Mouse (Mus musculus) ES-CJ7 (cell line): Measurements from ENCODE around the gene Trmt44.

Experiments
- DNase-seq: peaks from one replicate; pipeline ENCODE4 v3.0.0; 2011; ENCODE audit warnings: low read depth, low spot score

Gene Trmt44

DNA sequence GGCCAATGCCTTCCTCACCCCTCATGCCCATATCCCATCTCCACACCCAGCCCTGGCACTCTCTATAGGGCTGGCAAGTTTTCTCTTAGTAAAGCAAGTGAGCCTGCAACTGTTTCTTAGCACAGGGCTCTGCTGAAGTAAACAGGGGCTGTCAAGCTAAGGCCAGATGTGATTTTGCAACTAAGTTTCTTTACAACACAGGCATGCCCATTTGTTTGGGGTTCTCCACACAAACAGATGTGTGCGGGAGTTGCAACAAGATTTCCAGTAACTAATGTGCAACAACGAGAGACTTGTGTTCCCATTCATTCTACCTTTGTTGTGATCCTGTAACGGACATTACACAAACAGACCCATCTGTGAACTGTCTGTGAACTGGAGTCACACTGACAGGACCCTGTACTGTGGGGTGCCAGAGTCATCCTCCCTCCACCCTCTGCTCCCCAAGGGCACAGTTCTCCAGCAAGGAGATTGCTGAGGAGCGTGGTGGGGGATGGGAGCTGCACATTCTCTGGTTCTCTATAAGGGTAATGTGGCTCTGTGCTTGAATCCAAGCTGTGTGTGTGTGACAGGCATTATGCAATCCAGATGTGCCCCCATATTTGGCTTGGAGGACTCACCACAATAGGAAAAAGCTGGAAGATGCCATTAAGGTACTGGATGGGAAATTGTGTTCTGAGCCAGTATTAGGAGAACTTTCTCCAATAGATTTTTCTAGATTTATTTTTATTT, 33.6 kb downstream of the Trmt44 start:
- no peak for DNase-seq

GRCm38 (mm10) chr5:35540555-35540954, 34.3 kb downstream of the Trmt44 start:
- no peak for DNase-seq

DNA sequence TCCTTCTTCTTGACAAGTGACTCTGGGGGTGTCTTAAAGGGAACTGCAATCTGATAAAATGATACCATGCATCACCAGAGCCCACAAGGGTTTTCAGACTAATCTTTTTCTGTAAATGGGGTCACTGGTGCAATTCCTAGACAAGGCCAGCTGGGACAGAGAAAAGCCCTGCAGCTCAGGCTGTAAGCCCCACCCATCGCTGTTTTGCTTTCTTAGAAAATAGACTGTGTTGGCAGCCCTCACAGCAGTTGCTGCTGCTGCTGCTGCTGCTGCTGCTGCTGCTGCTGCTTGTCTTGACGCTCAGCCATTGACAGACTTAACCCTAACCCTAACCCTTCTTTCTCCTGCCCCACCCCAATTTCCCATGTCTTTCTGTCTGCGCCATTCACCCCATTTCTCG, 35.3 kb downstream of the Trmt44 start:
- no peak for DNase-seq

DNA sequence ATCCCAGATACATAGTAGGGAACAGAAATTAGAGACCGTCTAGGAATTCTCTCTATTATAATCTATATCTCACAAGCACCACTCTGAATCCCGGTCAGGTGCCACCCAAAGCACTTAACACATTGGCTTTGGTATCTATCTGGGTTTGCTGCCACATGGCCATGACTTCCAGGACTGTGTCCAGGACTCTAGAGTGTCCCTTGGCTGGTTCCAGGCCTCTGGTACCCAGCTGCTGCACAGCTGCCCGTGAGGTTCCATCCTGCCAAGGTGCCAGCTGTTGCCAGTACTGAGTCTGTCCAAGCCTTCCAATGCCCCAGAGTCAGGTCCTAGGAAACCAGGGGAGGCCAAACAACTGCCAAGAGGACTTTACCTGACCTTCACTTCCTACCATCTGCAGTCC, 36.8 kb downstream of the Trmt44 start:
- no peak for DNase-seq

DNA sequence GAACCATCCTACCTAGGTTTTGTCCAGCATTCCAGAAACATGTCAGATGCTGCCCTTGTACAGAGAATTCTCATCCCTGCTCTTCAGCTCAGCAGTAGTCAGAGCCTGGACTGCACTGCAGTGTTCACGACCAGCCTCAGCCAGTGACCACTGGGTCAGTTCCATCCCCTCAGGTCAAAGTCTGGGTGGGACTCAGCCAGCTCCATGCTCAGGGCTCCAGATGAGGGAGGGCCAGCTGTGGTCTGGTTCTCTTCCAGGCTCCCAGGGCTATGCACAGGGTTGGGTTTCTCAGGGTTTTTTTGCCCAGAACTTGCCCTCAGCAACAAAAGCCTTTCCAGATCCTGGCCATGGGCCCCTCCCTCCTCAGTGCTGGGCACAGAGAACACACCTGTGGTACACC, 37.4 kb downstream of the Trmt44 start:
- DNase-seq = no peak

DNA sequence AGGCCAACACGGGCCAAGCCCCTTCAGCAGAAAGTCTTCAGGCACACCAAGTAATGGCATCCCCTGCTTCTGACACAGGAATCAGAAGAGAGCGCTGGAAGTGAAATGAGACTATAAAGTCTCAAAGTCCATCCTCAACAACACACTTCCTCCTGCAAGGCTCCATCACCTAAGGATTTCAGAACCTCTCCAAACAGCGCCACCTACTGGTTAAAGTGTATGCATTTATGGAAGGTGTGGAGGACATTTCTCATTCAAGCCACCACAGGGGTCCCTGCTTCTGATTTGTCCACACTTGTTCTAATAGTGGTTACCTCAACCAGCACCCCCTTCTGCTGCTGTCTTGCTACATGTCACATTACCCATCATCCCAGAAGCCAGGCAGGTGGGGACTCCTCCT, 38.6 kb downstream of the Trmt44 start:
- peak; percentile 55 for DNase-seq

DNA sequence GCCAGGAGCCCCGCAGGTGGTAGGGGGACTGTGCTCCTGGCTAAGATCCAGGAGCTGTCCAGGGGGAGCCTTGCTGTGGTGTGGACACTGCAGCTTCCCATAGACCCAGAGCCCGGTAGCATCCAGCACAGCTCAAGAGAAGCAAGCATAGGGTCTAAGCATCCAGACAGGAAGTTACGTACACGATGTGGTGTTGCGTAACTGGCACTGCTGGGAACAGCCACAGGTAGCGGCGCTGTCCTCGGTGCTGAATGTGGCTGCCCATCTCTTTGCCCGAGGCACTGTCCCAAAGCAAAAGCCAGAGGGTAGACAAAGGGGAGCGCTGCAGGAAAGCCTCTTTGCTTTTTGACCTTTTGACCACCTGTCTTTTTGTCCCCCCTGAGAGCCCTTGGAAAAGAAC, 43.3 kb downstream of the Trmt44 start:
- peak; percentile 69 for DNase-seq

- peak; percentile 75 for DNase-seq
Observed at GRCm38 (mm10) chr5:35530442-35530841, 44.4 kb downstream of the Trmt44 start.

DNA sequence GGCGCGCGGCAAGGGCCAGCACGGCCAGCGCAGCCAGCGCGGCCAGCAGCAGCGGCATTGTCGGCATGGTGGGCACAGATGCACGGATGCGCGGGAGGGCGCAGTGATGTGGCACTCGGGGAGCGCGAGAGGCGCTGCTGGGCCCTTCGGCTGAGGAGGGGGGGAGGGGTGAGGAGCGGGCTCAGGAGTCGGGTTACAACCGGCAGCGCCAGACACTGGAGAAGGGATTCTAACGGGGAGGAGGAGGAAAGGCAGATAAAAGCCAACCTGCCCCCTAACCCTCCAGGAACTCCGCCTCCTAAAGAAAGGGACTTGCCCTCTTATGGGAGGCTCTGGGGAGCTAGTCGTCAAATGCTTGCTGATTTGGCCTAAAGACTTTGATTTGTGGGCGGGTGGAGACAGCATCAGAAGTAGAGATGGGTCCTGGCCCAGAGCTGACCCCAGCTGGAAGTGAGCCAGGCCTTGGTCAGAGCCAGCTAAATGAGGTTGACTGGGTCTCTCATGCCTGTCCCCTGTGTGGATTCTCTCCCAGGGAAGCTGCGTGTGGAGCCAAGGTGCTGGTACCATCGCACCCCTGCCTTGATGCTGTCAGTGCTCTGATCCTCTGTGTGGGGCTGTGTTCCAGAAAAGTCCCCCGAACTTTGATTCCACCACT, 49.3 kb downstream of the Trmt44 start, which contains the start of gene Cpz:
TSS of gene Cpz (minus strand) at position 230 of the 655 bp plus-strand sequence.
- peak; percentile 89 for DNase-seq

DNA sequence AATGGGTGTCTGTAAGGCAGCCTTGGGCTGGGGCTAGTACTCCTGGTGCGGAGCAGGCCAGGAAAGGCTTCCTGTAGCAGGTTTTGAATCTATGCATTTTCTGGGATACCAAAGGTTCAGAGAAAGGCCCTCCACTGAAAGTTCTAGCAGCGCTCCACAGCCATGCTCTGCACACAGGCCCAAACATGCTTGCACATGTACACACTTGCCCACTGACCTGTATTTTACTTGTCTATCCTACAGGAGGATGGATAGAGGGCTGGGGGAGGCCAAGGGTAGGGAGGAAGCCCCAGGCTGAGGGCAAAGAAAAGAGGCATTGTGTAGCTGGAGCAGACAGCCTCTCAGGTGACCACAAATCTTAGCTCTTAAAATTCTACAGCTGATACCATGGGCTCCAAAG, 50.5 kb downstream of the Trmt44 start:
- no peak for DNase-seq

GRCm38 (mm10) chr5:35523735-35524134, 51.1 kb downstream of the Trmt44 start:
- peak; percentile 51 for DNase-seq

DNA sequence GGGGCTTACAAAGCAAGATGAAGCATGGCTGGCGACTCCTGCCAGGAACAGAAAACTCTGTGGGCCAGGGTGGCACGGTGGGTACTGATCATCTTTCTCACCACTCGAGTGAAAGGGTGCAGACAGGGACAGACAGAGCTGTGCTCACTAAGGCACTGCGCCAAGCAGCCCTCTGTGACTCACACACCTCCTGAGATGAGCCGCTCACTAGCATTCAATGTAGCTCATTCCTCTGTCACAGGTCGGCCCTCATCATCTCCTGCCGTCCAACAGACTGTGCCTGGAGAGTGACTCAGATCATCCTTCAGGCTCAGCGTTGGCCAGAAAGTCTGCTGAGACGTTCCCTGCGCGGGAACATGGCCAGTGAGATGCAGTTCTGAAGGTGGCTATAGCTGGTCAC, 58.1 kb downstream of the Trmt44 start:
- no peak for DNase-seq

DNA sequence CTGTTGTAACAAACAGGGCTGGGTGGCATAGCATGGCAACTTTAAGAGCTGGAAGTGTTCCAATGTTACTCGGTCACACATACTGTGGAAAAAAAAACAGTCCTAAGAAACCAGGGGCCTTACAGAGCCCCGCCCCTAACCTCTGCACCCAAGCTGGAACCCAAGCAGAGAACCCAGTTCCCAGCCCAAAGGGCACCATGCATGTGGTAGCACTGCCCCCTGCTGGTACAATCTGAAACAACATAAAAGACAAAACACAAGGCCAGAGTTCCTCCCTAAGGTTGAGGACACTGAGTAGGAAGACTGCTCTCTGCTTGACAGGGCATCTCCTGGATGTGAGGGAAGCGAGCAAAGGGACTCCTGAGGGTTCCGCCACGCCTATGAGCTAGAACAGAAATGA, 64.3 kb downstream of the Trmt44 start:
- DNase-seq = peak; percentile 79
